Mouse (Mus musculus): ENCODE measurements around the gene H2-Eb1.

The H2-Eb1 gene

GRCm38 (mm10) chr17:34288131-34288530 is 17.5 kb upstream of the H2-Eb1 start:
- in situ Hi-C loops (cut with MboI, MseI), result no loop called here

GRCm38 (mm10) chr17:34291609-34292008 is 14.1 kb upstream of the H2-Eb1 start:
- in situ Hi-C loops (cut with MboI, MseI), result no loop called here

GRCm38 (mm10) chr17:34292570-34292969 is 13.1 kb upstream of the H2-Eb1 start:
- in situ Hi-C loops (cut with MboI, MseI), result no loop called here

GRCm38 (mm10) chr17:34293533-34293932 is 12.1 kb upstream of the H2-Eb1 start:
- in situ Hi-C loops (cut with MboI, MseI), result no loop called here

- in situ Hi-C loops (cut with MboI, MseI), result no loop called here
Observed at GRCm38 (mm10) chr17:34294249-34294648, 11.4 kb upstream of the H2-Eb1 start.

DNA sequence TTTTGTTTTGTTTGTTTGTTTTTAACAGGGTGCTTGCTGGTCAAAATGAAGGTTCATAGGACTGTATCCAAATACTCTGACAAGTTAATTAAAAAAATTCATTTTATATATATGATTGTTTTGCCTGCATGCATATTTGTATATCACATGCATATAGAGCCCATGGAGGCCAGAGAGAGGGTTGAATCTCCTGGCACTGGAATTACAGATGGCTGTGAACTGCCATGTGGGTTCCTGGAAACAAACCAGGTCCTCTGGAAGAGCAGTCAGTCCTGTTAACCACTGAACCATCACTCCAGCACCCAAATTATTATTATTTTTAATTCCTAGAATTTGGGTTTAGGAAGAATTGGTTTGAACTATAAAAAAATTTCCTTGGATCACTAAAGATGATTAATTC is 10.4 kb upstream of the H2-Eb1 start:
- in situ Hi-C loops (cut with MboI, MseI), result no loop called here

- in situ Hi-C loops (cut with MboI, MseI), result no loop called here
Observed at GRCm38 (mm10) chr17:34295891-34296794, 9.5 kb upstream of the H2-Eb1 start.

DNA sequence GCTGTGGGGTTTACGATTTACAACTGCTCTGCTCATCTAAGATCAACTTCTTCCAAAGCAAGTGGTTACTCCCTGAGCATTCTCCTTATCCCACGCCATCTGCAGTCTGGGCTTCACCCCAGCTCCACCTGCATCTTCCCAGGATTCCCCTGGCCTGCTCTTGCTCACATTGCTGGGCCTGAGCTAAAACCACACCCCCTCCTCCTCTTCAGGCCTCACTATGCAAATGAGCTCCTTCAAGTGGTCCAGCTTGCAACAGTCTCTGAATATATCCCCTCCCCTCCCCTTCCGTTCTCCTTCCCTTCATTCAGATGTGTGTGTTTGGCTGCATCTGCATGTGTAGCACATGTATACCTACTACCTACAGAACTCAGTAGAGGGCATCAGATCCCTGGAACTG is 6.3 kb upstream of the H2-Eb1 start:
- in situ Hi-C loops (cut with MboI, MseI), result no loop called here

DNA sequence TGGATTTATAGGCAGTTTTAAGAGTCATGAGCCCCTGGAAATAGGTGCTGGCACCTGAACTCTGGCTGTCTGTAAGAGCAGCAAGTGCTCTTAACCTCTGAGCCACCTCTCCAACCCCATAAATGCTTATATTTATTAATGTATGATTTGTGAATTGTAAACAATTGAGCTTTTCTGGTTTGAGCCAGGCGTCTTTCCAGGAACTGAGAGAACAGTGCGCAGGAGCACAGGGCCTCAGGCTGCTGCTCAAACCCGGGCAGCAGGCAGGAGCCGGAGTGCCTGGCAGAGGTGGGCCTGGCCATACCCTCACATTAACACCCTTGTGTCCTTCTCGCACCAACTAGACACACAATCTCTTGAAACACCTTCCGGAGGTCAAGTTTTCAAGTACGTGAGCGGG is 5.6 kb upstream of the H2-Eb1 start:
- in situ Hi-C loops (cut with MboI, MseI), result no loop called here

- in situ Hi-C loops (cut with MboI, MseI), result no loop called here
Observed at GRCm38 (mm10) chr17:34300691-34301566, 4.7 kb upstream of the H2-Eb1 start.

GRCm38 (mm10) chr17:34301670-34302190 is 3.9 kb upstream of the H2-Eb1 start:
- in situ Hi-C loops (cut with MboI, MseI), result no loop called here

DNA sequence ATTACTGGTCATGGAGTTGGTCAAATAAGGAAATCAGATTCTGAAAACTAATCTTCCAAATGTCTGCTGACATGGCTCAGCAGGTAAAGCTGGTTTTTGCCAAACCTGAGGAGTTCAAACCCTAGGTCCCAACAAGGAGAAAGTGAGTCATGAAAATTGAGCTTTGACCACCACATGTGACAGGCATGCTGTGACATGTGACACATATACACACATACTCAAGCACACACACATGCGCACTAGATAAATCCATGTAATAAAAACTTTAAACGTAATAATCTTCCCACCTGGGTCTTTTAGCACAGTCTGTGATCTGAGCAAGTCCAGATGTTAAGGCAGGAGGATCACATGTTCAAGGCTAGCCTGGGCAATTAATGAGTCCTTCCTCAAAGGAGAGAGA is 1.9 kb upstream of the H2-Eb1 start:
- in situ Hi-C loops (cut with MboI, MseI), result no loop called here

DNA sequence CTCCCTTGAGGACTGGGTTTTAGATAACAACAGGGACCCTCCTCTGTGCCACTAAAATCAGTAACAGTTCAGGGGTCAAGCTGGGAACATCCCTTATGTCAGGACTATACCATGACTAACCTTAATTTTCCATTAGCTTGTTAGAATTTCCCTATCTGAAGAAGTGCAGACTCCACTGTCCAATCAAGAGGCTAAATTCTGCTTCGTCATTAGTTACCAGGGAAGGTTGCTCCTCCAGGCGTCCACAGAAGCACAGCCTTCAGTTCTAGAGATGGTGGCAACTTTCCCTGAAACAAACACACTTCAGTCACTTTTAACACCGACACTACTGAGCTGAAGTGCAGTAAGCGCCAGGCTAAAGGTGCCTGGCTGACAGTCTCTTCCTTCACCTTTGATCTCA is 916 bp upstream of the H2-Eb1 start:
- in situ Hi-C loops (cut with MboI, MseI), result no loop called here

DNA sequence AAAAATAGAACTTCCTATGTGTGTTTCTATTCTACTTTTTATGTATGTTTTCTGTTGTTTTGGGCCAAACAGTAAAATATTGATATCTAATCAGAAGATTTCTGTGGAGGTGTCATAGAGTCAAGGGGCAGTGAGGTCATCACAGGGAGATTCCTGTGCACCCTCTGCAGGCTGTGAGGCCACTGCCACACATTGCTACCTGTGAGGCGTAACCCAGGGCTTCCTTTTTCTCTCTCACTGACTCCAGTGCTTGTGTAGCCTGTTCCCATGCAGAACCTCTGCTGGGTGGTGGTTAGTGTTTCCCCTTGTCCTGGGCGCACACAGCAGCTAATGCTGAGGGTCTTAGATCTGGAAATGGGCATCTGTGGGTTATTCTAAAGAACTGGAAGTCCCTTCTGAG is 740 bp downstream of the H2-Eb1 start:
- in situ Hi-C loops (cut with MboI, MseI), result no loop called here

GRCm38 (mm10) chr17:34307216-34307615 is 1.5 kb downstream of the H2-Eb1 start:
- in situ Hi-C loops (cut with MboI, MseI), result no loop called here

DNA sequence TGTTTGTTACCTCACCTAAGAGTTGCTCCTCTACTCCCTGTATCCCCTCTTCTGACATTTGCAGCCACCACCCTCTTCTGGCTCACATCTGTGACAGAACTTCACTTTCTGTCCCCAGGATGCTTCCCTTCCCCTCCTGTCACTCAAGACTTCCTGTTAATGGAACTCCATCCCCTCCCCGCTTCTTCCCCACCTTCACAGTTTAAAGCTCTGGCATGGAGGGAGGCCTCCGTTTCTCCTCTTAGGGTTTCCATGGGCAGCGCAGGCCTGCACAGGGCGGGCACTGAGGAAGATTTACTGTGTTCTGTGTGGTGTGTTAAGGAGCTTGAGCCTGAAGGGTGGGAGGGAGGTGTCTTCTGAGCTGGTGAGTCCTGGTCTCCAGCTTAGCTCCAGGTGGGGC is 2.5 kb downstream of the H2-Eb1 start:
- in situ Hi-C loops (cut with MboI, MseI), result no loop called here

- in situ Hi-C loops (cut with MboI, MseI), result no loop called here
Observed at GRCm38 (mm10) chr17:34309225-34309624, 3.6 kb downstream of the H2-Eb1 start.

GRCm38 (mm10) chr17:34309683-34310385 is 4.2 kb downstream of the H2-Eb1 start:
- in situ Hi-C loops (cut with MboI, MseI), result loop anchor here (10.0 kb wide), 1 partner anchor 65 kb away; no protein-coding TSS in a partner anchor

DNA sequence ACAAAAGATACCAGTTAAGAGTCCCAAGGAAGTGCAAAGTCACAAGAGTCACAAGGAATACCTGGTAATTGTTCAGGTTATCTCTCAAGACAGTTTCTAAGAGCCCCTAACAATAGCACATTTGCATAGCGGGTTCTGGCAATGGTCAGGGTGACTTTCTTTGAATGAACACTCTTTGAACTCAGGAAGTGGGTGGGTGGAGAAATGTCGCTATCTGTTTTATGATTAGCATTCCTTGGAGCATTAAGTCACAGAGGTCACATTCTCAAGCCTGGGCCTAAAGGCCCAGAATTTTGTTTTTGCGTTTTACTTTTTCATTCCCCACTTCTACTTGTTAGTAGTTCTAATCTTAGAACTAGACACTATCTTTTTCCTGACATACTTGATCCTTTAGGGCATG is 4.9 kb downstream of the H2-Eb1 start:
- in situ Hi-C loops (cut with MboI, MseI), result loop anchor here (10.0 kb wide), 1 partner anchor 66 kb away; no protein-coding TSS in a partner anchor

GRCm38 (mm10) chr17:34312185-34312584 is 6.5 kb downstream of the H2-Eb1 start:
- in situ Hi-C loops (cut with MboI, MseI), result loop anchor here (10.0 kb wide), 1 partner anchor 67 kb away; no protein-coding TSS in a partner anchor

DNA sequence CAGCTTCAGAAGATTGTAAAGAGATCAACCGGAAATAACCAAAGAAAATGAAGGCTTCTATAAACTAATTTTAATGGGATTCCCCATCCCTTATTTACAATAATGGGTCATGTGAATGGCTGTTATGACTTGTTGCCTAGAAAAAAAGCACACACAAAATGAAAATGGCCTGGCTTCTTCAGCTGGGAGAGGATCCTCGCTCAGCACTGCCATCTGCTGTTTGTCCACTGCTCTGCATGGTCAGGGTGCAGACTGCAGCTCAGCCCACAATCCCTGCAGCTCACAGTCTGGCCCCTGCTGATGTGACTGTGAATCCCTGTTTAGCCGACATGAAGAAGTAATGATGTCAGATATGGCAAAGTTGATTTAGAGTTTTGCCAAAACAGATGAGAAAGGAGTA is 7.7 kb downstream of the H2-Eb1 start:
- in situ Hi-C loops (cut with MboI, MseI), result loop anchor here (10.0 kb wide), 1 partner anchor 69 kb away; no protein-coding TSS in a partner anchor

All from T-helper 2 cell (primary cell).